Mouse (Mus musculus) stomach, embryonic 16.5 days (tissue): ENCODE data around the gene Igsf11. TPM values are rescaled to one million over a fixed set of nuclear protein-coding genes. Genes with fewer than 3 reads are reported as not detected.
A peak's percentile ranks its signal among the peaks of the same experiment; 100 is the strongest.

Source experiments
- ATAC-seq: fragments of 200-750 bp; cut with Nextera tagmentation; 2 replicates; pipeline ENCODE4 v1.8.0; 2017; ENCODE audit warnings: moderate number of reproducible peaks, moderate TSS enrichment; ENCODE audit not compliant: insufficient read depth, low FRiP score
- H3K27ac ChIP-seq: fragments of 300-500 bp; sonication (generic); 2 replicates; pipeline ENCODE4 v1.5.1; 2014; ENCODE audit warnings: low read length
- H3K27me3 ChIP-seq: fragments of 300-500 bp; sonication (generic); 2 replicates; pipeline ENCODE4 v1.6.1; 2014; ENCODE audit warnings: low read length, control low read depth, mixed read lengths; ENCODE audit not compliant: control insufficient read depth, insufficient read depth
- H3K36me3 ChIP-seq: fragments of 300-500 bp; sonication (generic); 2 replicates; pipeline ENCODE4 v1.6.1; 2014; ENCODE audit warnings: low read length; ENCODE audit not compliant: control insufficient read depth, insufficient read depth
- H3K4me1 ChIP-seq: fragments of 300-500 bp; sonication (generic); 2 replicates; pipeline ENCODE4 v1.6.1; 2014; ENCODE audit warnings: low read length, control low read depth, mixed read lengths; ENCODE audit not compliant: control insufficient read depth, insufficient read depth
- H3K4me2 ChIP-seq: fragments of 300-500 bp; sonication (generic); 2 replicates; pipeline ENCODE4 v1.6.1; 2014; ENCODE audit warnings: low read depth, low read length, mixed read lengths
- H3K4me3 ChIP-seq: fragments of 300-500 bp; sonication (generic); replicated peaks from 2 replicates; pipeline ENCODE4 v1.5.1; 2014; ENCODE audit warnings: mild to moderate bottlenecking, low read length
- H3K9ac ChIP-seq: fragments of 300-500 bp; sonication (generic); 2 replicates; pipeline ENCODE4 v1.6.1; 2014; ENCODE audit warnings: low read length
- H3K9me3 ChIP-seq: fragments of 300-500 bp; sonication (generic); replicated peaks from 2 replicates; pipeline ENCODE4 v1.6.1; 2016; ENCODE audit warnings: low read length, control low read depth; ENCODE audit not compliant: control insufficient read depth
- WGBS: fragments of 180-500 bp; shearing (Covaris S2); extraction: QIAGEN DNeasy Blood & Tissue Kit; methylation state at CpG from one replicate; pipeline ENCODE4 v1.1.7; 2014; 5-methylcytosine and 5-hydroxymethylcytosine counted together
- polyA plus RNA-seq: library from polyadenylated mRNA; unstranded; fragments of >200 nt; fragmentation: Nextera tagmentation; extraction: Ambion mirVana; gene quantifications from 2 replicates; pipeline ENCODE4 v1.2.1, GENCODE M21; 2015

Gene Igsf11
- polyA plus RNA-seq: 1.2 and 1.5 TPM in 2 replicates

GRCm38 (mm10) chr16:38892371-38892770 lies at the start of gene Igsf11:
Gene Igsf11 (plus strand): TSS chr16:38892671.
- H3K27me3 ChIP-seq: no peaks in the 10 kb centered on the region
- no peak within 1 kb of the TSS for H3K27ac ChIP-seq
- ATAC-seq: no peak
- WGBS: 78% methylated on average over 7 of the region's 7 CpGs
- H3K9me3 ChIP-seq: no peaks in the 10 kb centered on the region
- H3K4me1 ChIP-seq: no peaks in the 10 kb centered on the region
- no peak within 1 kb of the TSS for H3K4me2 ChIP-seq
- H3K4me3 ChIP-seq: no peak within 1 kb of the TSS
- H3K36me3 ChIP-seq: no peaks in the 10 kb centered on the region
- no peak within 1 kb of the TSS for H3K9ac ChIP-seq

GRCm38 (mm10) chr16:38858120-38858749 lies 34.2 kb upstream of the Igsf11 start:
- Histone ChIP-seq H3K4me2 (no peak overlapping the region), H3K4me1 (no peaks in the 10 kb centered on the region), H3K4me3 (no peak overlapping the region), H3K9me3 (no peaks in the 10 kb centered on the region), H3K9ac (no peak overlapping the region), H3K27me3 (no peaks in the 10 kb centered on the region), H3K27ac (no peak overlapping the region), H3K36me3 (no peaks in the 10 kb centered on the region)
- WGBS: 29% methylated on average over 8 of the region's 8 CpGs
- ATAC-seq: no peak

GRCm38 (mm10) chr16:38860548-38860947 lies 31.9 kb upstream of the Igsf11 start:
- H3K4me2 ChIP-seq: no peak overlapping the region
- H3K36me3 ChIP-seq: no peaks in the 10 kb centered on the region
- no peaks in the 10 kb centered on the region for H3K4me1 ChIP-seq
- no peaks in the 10 kb centered on the region for H3K9me3 ChIP-seq
- 69% methylated on average over 6 of the region's 6 CpGs for WGBS
- H3K9ac ChIP-seq: no peak overlapping the region
- no peak for ATAC-seq
- H3K4me3 ChIP-seq: no peak overlapping the region
- no peak overlapping the region for H3K27ac ChIP-seq
- no peaks in the 10 kb centered on the region for H3K27me3 ChIP-seq

- Histone ChIP-seq H3K4me3 (no peak overlapping the region), H3K27me3 (no peaks in the 10 kb centered on the region), H3K27ac (no peak overlapping the region), H3K36me3 (no peaks in the 10 kb centered on the region), H3K9me3 (no peaks in the 10 kb centered on the region; the same call in 1 of the 2 replicates), H3K4me2 (no peak overlapping the region), H3K9ac (no peak overlapping the region), H3K4me1 (no peaks in the 10 kb centered on the region)
- WGBS: 53% methylated on average over 5 of the region's 5 CpGs
- ATAC-seq: no peak
Observed at GRCm38 (mm10) chr16:38864358-38864757, 28.1 kb upstream of the Igsf11 start.

- H3K27ac ChIP-seq: no peak overlapping the region
- H3K9ac ChIP-seq: no peak overlapping the region
- no peak for ATAC-seq
- no peaks in the 10 kb centered on the region for H3K4me1 ChIP-seq
- no peaks in the 10 kb centered on the region for H3K27me3 ChIP-seq
- H3K4me3 ChIP-seq: no peak overlapping the region
- no peak overlapping the region for H3K4me2 ChIP-seq
- no peaks in the 10 kb centered on the region for H3K9me3 ChIP-seq
- WGBS: 64% methylated on average over 4 of the region's 4 CpGs
- no peaks in the 10 kb centered on the region for H3K36me3 ChIP-seq
Observed at GRCm38 (mm10) chr16:38873231-38873630, 19.2 kb upstream of the Igsf11 start.

- Histone ChIP-seq H3K4me3 (no peak overlapping the region), H3K36me3 (no peaks in the 10 kb centered on the region), H3K9me3 (no peaks in the 10 kb centered on the region), H3K4me1 (no peaks in the 10 kb centered on the region), H3K4me2 (no peak overlapping the region), H3K27me3 (no peaks in the 10 kb centered on the region), H3K9ac (no peak overlapping the region), H3K27ac (no peak overlapping the region)
- no peak for ATAC-seq
- 25% methylated on average over 4 of the region's 4 CpGs for WGBS
Observed at GRCm38 (mm10) chr16:38874481-38874880, 18.0 kb upstream of the Igsf11 start.

GRCm38 (mm10) chr16:38898816-38899425 lies 6.5 kb downstream of the Igsf11 start:
- no peak overlapping the region for H3K4me3 ChIP-seq
- no peaks in the 10 kb centered on the region for H3K36me3 ChIP-seq
- H3K4me1 ChIP-seq: no peaks in the 10 kb centered on the region
- 37% methylated on average over 8 of the region's 8 CpGs for WGBS
- H3K4me2 ChIP-seq: no peak overlapping the region
- H3K27me3 ChIP-seq: peaks cover 10% of the 10 kb centered on the region; the same call in 1 of the 2 replicates
- no peak for ATAC-seq
- no peaks in the 10 kb centered on the region for H3K9me3 ChIP-seq
- no peak overlapping the region for H3K27ac ChIP-seq
- no peak overlapping the region for H3K9ac ChIP-seq

- Histone ChIP-seq H3K36me3 (no peaks in the 10 kb centered on the region), H3K9ac (no peak overlapping the region), H3K9me3 (no peaks in the 10 kb centered on the region), H3K4me3 (no peak overlapping the region), H3K27me3 (peaks cover 18% of the 10 kb centered on the region), H3K4me1 (no peaks in the 10 kb centered on the region), H3K4me2 (no peak overlapping the region), H3K27ac (no peak overlapping the region)
- no peak for ATAC-seq
- 68% methylated on average over 1 of the region's 1 CpGs for WGBS
Observed at GRCm38 (mm10) chr16:38900024-38900423, 7.6 kb downstream of the Igsf11 start.

GRCm38 (mm10) chr16:38902111-38902778 lies 9.8 kb downstream of the Igsf11 start:
- Histone ChIP-seq H3K9ac (peak overlapping the region; percentile 78), H3K9me3 (no peaks in the 10 kb centered on the region), H3K4me3 (peak overlapping the region; percentile 61), H3K36me3 (no peaks in the 10 kb centered on the region), H3K4me2 (peak overlapping the region; percentile 92), H3K27me3 (peaks cover 21% of the 10 kb centered on the region), H3K4me1 (no peaks in the 10 kb centered on the region), H3K27ac (no peak overlapping the region)
- WGBS: under 1% methylated on average over 63 of the region's 71 CpGs
- peak; percentile 98 for ATAC-seq
